Mouse (Mus musculus) midbrain, embryonic 16.5 days (tissue): ENCODE results near the gene Bmper. TPM values are rescaled to one million over a fixed set of nuclear protein-coding genes. Genes with fewer than 3 reads are reported as not detected.
A peak's percentile ranks its signal among the peaks of the same experiment; 100 is the strongest.

ENCODE experiments used
- ATAC-seq: fragments of 200-750 bp; cut with Nextera tagmentation; 2 replicates; pipeline ENCODE4 v1.8.0; 2017; ENCODE audit warnings: moderate TSS enrichment
- H3K27ac ChIP-seq: fragments of 300-500 bp; sonication (generic); 2 replicates; pipeline ENCODE4 v1.5.1; 2014; ENCODE audit warnings: mild to moderate bottlenecking, low read length, mixed read lengths
- H3K27me3 ChIP-seq: fragments of 300-500 bp; sonication (generic); 2 replicates; pipeline ENCODE4 v1.6.1; 2014; ENCODE audit warnings: low read depth, low read length, mixed read lengths; ENCODE audit not compliant: control insufficient read depth, insufficient read depth
- H3K36me3 ChIP-seq: fragments of 300-500 bp; sonication (generic); 2 replicates; pipeline ENCODE4 v1.6.1; 2014; ENCODE audit warnings: mild to moderate bottlenecking, low read length, moderate library complexity, mixed read lengths; ENCODE audit not compliant: control insufficient read depth, insufficient read depth
- H3K4me1 ChIP-seq: fragments of 300-500 bp; sonication (generic); 2 replicates; pipeline ENCODE4 v1.6.1; 2014; ENCODE audit warnings: mild to moderate bottlenecking, low read length, mixed read lengths; ENCODE audit not compliant: control insufficient read depth, insufficient read depth
- H3K4me2 ChIP-seq: fragments of 300-500 bp; sonication (generic); 2 replicates; pipeline ENCODE4 v1.6.1; 2014; ENCODE audit warnings: mild to moderate bottlenecking, low read length, mixed read lengths
- H3K4me3 ChIP-seq: fragments of 300-500 bp; sonication (generic); 2 replicates; pipeline ENCODE4 v1.5.1; 2014; ENCODE audit warnings: low read depth, mild to moderate bottlenecking, low read length, moderate library complexity, mixed read lengths
- H3K9ac ChIP-seq: fragments of 300-500 bp; sonication (generic); 2 replicates; pipeline ENCODE4 v1.6.1; 2014; ENCODE audit warnings: low read depth, low read length, mixed read lengths
- H3K9me3 ChIP-seq: fragments of 300-500 bp; sonication (generic); replicated peaks from 2 replicates; pipeline ENCODE4 v1.6.1; 2014; ENCODE audit warnings: mild to moderate bottlenecking, low read length, mixed read lengths; ENCODE audit not compliant: control insufficient read depth, poor library complexity, severe bottlenecking
- WGBS: fragments of 180-500 bp; shearing (Covaris S2); extraction: QIAGEN DNeasy Blood & Tissue Kit; methylation state at CpG from one replicate; pipeline ENCODE4 v1.1.7; 2014; 5-methylcytosine and 5-hydroxymethylcytosine counted together
- polyA plus RNA-seq: library from polyadenylated mRNA; unstranded; fragments of >200 nt; fragmentation: Nextera tagmentation; extraction: Ambion mirVana; gene quantifications from 2 replicates; pipeline ENCODE4 v1.2.1, GENCODE M21; 2015

The Bmper gene
- polyA plus RNA-seq, 1 experiment from 2014 or later: 9.6 TPM

GRCm38 (mm10) chr9:23363540-23363939 lies 140.7 kb downstream of the Bmper start:
- H3K36me3 ChIP-seq: no peaks in the 10 kb centered on the region
- no peak overlapping the region for H3K9ac ChIP-seq
- no peaks in the 10 kb centered on the region for H3K27me3 ChIP-seq
- H3K4me2 ChIP-seq: no peak overlapping the region
- no peaks in the 10 kb centered on the region for H3K4me1 ChIP-seq
- H3K27ac ChIP-seq: no peak overlapping the region
- ATAC-seq: no peak
- WGBS: 87% methylated on average over 7 of the region's 7 CpGs
- H3K9me3 ChIP-seq: no peaks in the 10 kb centered on the region
- no peak overlapping the region for H3K4me3 ChIP-seq

- ATAC-seq: no peak
- Histone ChIP-seq H3K4me1 (no peaks in the 10 kb centered on the region), H3K4me2 (no peak overlapping the region), H3K27ac (no peak overlapping the region), H3K36me3 (no peaks in the 10 kb centered on the region), H3K9ac (no peak overlapping the region), H3K27me3 (no peaks in the 10 kb centered on the region), H3K9me3 (no peaks in the 10 kb centered on the region), H3K4me3 (no peak overlapping the region)
- WGBS: 93% methylated on average over 2 of the region's 2 CpGs
Observed at GRCm38 (mm10) chr9:23364047-23364446, 141.2 kb downstream of the Bmper start.

GRCm38 (mm10) chr9:23368124-23368523 lies 145.2 kb downstream of the Bmper start:
- H3K4me1 ChIP-seq: no peaks in the 10 kb centered on the region
- H3K27ac ChIP-seq: no peak overlapping the region
- no peak overlapping the region for H3K4me2 ChIP-seq
- no peak overlapping the region for H3K9ac ChIP-seq
- no peaks in the 10 kb centered on the region for H3K27me3 ChIP-seq
- no peak for ATAC-seq
- H3K9me3 ChIP-seq: no peaks in the 10 kb centered on the region
- H3K4me3 ChIP-seq: no peak overlapping the region
- no peaks in the 10 kb centered on the region for H3K36me3 ChIP-seq

- Histone ChIP-seq H3K9me3 (no peaks in the 10 kb centered on the region), H3K4me2 (no peak overlapping the region), H3K4me1 (peaks cover 22% of the 10 kb centered on the region), H3K4me3 (no peak overlapping the region), H3K27ac (no peak overlapping the region), H3K27me3 (no peaks in the 10 kb centered on the region), H3K9ac (no peak overlapping the region), H3K36me3 (no peaks in the 10 kb centered on the region)
- WGBS: 46% methylated on average over 4 of the region's 4 CpGs
- ATAC-seq: no peak
Observed at GRCm38 (mm10) chr9:23374789-23375460, 152.0 kb downstream of the Bmper start.

GRCm38 (mm10) chr9:23377831-23378730 lies 155.2 kb downstream of the Bmper start:
- Histone ChIP-seq H3K27me3 (no peaks in the 10 kb centered on the region), H3K4me2 (no peak overlapping the region), H3K9me3 (no peaks in the 10 kb centered on the region), H3K9ac (no peak overlapping the region), H3K27ac (peak overlapping the region; percentile 37; the same call in 1 of the 2 replicates), H3K4me3 (no peak overlapping the region), H3K4me1 (peaks cover 25% of the 10 kb centered on the region), H3K36me3 (no peaks in the 10 kb centered on the region)
- WGBS: 10% methylated on average over 5 of the region's 5 CpGs
- ATAC-seq: peak; percentile 56

DNA sequence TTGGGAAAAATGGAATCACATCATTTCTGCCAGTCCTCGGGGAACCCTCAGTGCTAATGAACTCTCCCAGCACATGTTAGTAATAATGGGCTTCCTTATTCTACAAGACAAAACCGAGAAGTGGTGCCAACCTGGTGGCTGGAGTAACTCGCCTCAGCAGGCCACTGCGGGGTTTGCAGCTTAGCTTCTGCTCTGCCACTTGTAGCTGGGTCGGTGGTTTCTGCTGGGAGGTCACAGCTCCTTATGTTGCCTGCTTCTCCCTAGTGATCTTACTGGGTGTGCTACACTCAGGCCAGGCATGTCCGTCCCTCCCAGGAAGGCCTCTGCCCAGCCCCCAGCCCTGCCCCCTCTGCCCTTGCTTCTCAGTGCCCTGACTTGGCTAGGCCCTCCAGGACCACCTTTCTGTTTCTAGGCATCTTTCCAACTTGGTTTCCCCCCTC lies 155.9 kb downstream of the Bmper start:
- no peak overlapping the region for H3K4me3 ChIP-seq
- peaks cover 25% of the 10 kb centered on the region for H3K4me1 ChIP-seq
- ATAC-seq: peak; percentile 90
- WGBS: 2% methylated on average over 6 of the region's 6 CpGs
- peak overlapping the region; percentile 55 for H3K27ac ChIP-seq
- no peaks in the 10 kb centered on the region for H3K27me3 ChIP-seq
- no peak overlapping the region for H3K4me2 ChIP-seq
- H3K9me3 ChIP-seq: no peaks in the 10 kb centered on the region
- H3K36me3 ChIP-seq: no peaks in the 10 kb centered on the region
- no peak overlapping the region for H3K9ac ChIP-seq

GRCm38 (mm10) chr9:23380171-23380835 lies 157.4 kb downstream of the Bmper start:
- Histone ChIP-seq H3K4me2 (no peak overlapping the region), H3K4me1 (peaks cover 25% of the 10 kb centered on the region), H3K27ac (no peak overlapping the region), H3K27me3 (no peaks in the 10 kb centered on the region), H3K4me3 (no peak overlapping the region), H3K9ac (no peak overlapping the region), H3K36me3 (no peaks in the 10 kb centered on the region), H3K9me3 (no peaks in the 10 kb centered on the region)
- 24% methylated on average over 5 of the region's 5 CpGs for WGBS
- no peak for ATAC-seq

DNA sequence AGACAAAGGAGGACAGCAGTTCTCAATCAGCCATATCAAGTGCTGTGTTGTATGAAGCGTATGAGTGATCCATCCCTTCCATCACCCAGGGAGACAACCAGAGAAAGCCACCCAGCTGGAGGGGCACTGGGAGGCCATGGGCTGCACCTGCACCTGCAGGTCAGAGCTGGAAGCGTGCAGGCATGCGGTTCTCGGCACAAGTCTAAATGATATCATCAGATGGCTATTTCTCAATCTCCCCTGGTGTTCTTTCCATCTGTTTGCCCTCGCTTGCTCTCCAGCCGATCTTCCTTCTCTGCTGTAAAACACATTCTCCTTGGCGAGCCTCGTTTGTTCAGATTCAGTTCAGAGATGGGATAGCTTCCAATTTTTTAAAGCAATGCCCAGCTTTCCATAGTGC lies 160.4 kb downstream of the Bmper start:
- no peaks in the 10 kb centered on the region for H3K36me3 ChIP-seq
- H3K9ac ChIP-seq: no peak overlapping the region
- no peaks in the 10 kb centered on the region for H3K27me3 ChIP-seq
- H3K27ac ChIP-seq: no peak overlapping the region
- peaks cover 17% of the 10 kb centered on the region for H3K4me1 ChIP-seq
- no peak for ATAC-seq
- H3K9me3 ChIP-seq: no peaks in the 10 kb centered on the region
- no peak overlapping the region for H3K4me2 ChIP-seq
- 78% methylated on average over 8 of the region's 8 CpGs for WGBS
- no peak overlapping the region for H3K4me3 ChIP-seq

DNA sequence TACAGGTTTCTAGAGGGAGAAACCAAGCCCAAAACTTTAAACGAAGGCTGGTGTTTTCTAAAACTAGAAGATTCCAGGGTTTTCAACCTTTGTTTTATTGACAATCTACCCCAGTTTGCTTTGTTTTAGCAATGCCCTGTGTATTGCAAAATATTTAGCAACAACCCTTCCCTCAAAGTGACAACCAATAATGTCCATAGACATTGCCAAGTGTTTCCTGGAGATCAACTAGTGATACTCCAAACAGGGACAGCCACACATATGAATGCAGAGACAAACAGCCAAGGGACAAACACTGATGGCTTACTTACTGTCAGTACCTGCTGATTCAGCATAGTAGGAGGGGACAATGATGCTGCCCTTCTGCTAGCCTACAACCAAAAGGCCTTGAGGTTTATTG lies 161.0 kb downstream of the Bmper start:
- H3K36me3 ChIP-seq: no peaks in the 10 kb centered on the region
- 92% methylated on average over 1 of the region's 1 CpGs for WGBS
- H3K4me1 ChIP-seq: peaks cover 12% of the 10 kb centered on the region
- ATAC-seq: no peak
- no peak overlapping the region for H3K9ac ChIP-seq
- no peaks in the 10 kb centered on the region for H3K27me3 ChIP-seq
- no peak overlapping the region for H3K4me3 ChIP-seq
- H3K27ac ChIP-seq: no peak overlapping the region
- no peak overlapping the region for H3K4me2 ChIP-seq
- H3K9me3 ChIP-seq: no peaks in the 10 kb centered on the region
